26 mouse cellular contexts compared by ENCODE assay signal in genomic region chr8:80307761-80308160, GRCm38 (mm10).
"Had no signal": no experiment of that assay in that cellular context is flagged by ENCODE, and none has a peak within 500 bp of the region (broad histone marks: within the 10 kb centered on the region; RNA-seq: fewer than 3 reads in every experiment).

No protein-coding gene starts in this region.

- H3K9me3 ChIP-seq: forebrain, embryonic 15.5 days; heart, embryonic 13.5 days; heart, embryonic 15.5 days; hindbrain, embryonic 13.5 days; hindbrain, embryonic 15.5 days; kidney, embryonic 15.5 days; limb, embryonic 13.5 days; limb, embryonic 15.5 days had no signal

- H3K4me2 ChIP-seq: forebrain, embryonic 15.5 days; heart, embryonic 11.5 days; heart, embryonic 13.5 days; heart, embryonic 15.5 days; hindbrain, embryonic 13.5 days; hindbrain, embryonic 15.5 days; kidney, embryonic 15.5 days; limb, embryonic 13.5 days; limb, embryonic 15.5 days had no signal

- H3K4me1 ChIP-seq: forebrain, embryonic 15.5 days; heart, embryonic 13.5 days; heart, embryonic 15.5 days; hindbrain, embryonic 13.5 days; hindbrain, embryonic 15.5 days; kidney, embryonic 15.5 days; limb, embryonic 13.5 days; limb, embryonic 15.5 days had no signal

- H3K36me3 ChIP-seq: forebrain, embryonic 15.5 days; heart, embryonic 13.5 days; heart, embryonic 15.5 days; hindbrain, embryonic 13.5 days; hindbrain, embryonic 15.5 days; kidney, embryonic 15.5 days; limb, embryonic 13.5 days; limb, embryonic 15.5 days had no signal

- H3K27ac ChIP-seq: forebrain, embryonic 15.5 days; heart, embryonic 13.5 days; heart, embryonic 15.5 days; hindbrain, embryonic 13.5 days; hindbrain, embryonic 15.5 days; hindbrain, postnatal 0 days; kidney, embryonic 15.5 days; kidney, postnatal 0 days; limb, embryonic 13.5 days; limb, embryonic 15.5 days had no signal

- H3K27me3 ChIP-seq: forebrain, embryonic 15.5 days; heart, embryonic 13.5 days; heart, embryonic 15.5 days; hindbrain, embryonic 15.5 days; limb, embryonic 15.5 days had no signal

- DNase-seq: forebrain, postnatal 0 days; gastrocnemius, postnatal 14 days; gastrocnemius, postnatal 36 days; heart, adult 18-20 months; heart, postnatal 14 days; heart, postnatal 36 days; kidney, adult 11 months; kidney, adult 2 months; kidney, adult 9 months; kidney, postnatal 14 days; kidney, postnatal 36 days; layer of hippocampus, adult 9-11 months; layer of hippocampus, postnatal 36 days; left cerebral cortex, postnatal 4 days had no signal

- ATAC-seq: forebrain, embryonic 15.5 days; forebrain, postnatal 0 days; hindbrain, postnatal 0 days; intestine, embryonic 16.5 days had no signal

- H3K4me3 ChIP-seq: forebrain, embryonic 15.5 days; heart, embryonic 13.5 days; heart, embryonic 15.5 days; hindbrain, embryonic 13.5 days; hindbrain, embryonic 15.5 days; kidney, embryonic 15.5 days; limb, embryonic 13.5 days; limb, embryonic 15.5 days had no signal

- H3K9ac ChIP-seq: forebrain, embryonic 15.5 days; forebrain, postnatal 0 days; heart, embryonic 13.5 days; heart, embryonic 15.5 days; hindbrain, embryonic 13.5 days; hindbrain, embryonic 15.5 days; kidney, embryonic 15.5 days; limb, embryonic 13.5 days; limb, embryonic 15.5 days had no signal
